Mouse (Mus musculus): ENCODE results near the gene Gm47995. TPM values are rescaled to one million over a fixed set of nuclear protein-coding genes. Genes with fewer than 3 reads are reported as not detected.
"Not testable (repeated sequence)": the region's sequence is repeated elsewhere in the genome, so short reads cannot be mapped to it uniquely, and the experiment has no call there.

Gm47995 gene
- total RNA-seq, 4 experiments from 2014 or later: not detected

- DNase-seq (ENCODE audit: low spot score): not testable (repeated sequence)
These were observed 12.1 kb upstream of the Gm47995 start for GRCm38 (mm10) chr1:151186186-151186585.

- DNase-seq (ENCODE audit: low spot score): not testable (repeated sequence)
These were observed 11.3 kb upstream of the Gm47995 start for GRCm38 (mm10) chr1:151186879-151187424.

- DNase-seq (ENCODE audit: low spot score): no peak
These were observed 9.8 kb upstream of the Gm47995 start for GRCm38 (mm10) chr1:151188469-151188868.

- DNase-seq (ENCODE audit: low spot score): not testable (repeated sequence)
These were observed 6.2 kb upstream of the Gm47995 start, which contains the start of gene Gm8947 for GRCm38 (mm10) chr1:151192075-151192474. Gm8947 (plus strand) TSS chr1:151192376.

- not testable (repeated sequence) for DNase-seq (ENCODE audit: low spot score)
These were observed 5.5 kb upstream of the Gm47995 start for GRCm38 (mm10) chr1:151192739-151193138.

GRCm38 (mm10) chr1:151195986-151196385 lies 2.3 kb upstream of the Gm47995 start:
- DNase-seq (ENCODE audit: low spot score): not testable (repeated sequence)

- not testable (repeated sequence) for DNase-seq (ENCODE audit: low spot score)
These were observed 1.6 kb upstream of the Gm47995 start for GRCm38 (mm10) chr1:151196690-151197089.

- DNase-seq (ENCODE audit: low spot score): not testable (repeated sequence)
These were observed 2.4 kb downstream of the Gm47995 start for GRCm38 (mm10) chr1:151200620-151201019.

- DNase-seq (ENCODE audit: low spot score): not testable (repeated sequence)
These were observed 4.5 kb downstream of the Gm47995 start for GRCm38 (mm10) chr1:151202771-151203170.

GRCm38 (mm10) chr1:151203818-151204217 lies 5.6 kb downstream of the Gm47995 start, which contains the start of gene 3110040M04Rik:
3110040M04Rik (plus strand) TSS chr1:151204121.
- DNase-seq (ENCODE audit: low spot score): not testable (repeated sequence)

GRCm38 (mm10) chr1:151208493-151208892 lies 10.2 kb downstream of the Gm47995 start:
- not testable (repeated sequence) for DNase-seq (ENCODE audit: low spot score)

- not testable (repeated sequence) for DNase-seq (ENCODE audit: low spot score)
These were observed 10.7 kb downstream of the Gm47995 start for GRCm38 (mm10) chr1:151208944-151209343.

- not testable (repeated sequence) for DNase-seq (ENCODE audit: low spot score)
These were observed 11.6 kb downstream of the Gm47995 start, which contains the start of gene Gm47996 for GRCm38 (mm10) chr1:151209824-151210355. Gm47996 (plus strand) TSS chr1:151210131.

- DNase-seq (ENCODE audit: low spot score): not testable (repeated sequence)
These were observed 13.4 kb downstream of the Gm47995 start for GRCm38 (mm10) chr1:151211666-151212065.

- no peak for DNase-seq (ENCODE audit: low spot score)
These were observed 16.6 kb downstream of the Gm47995 start for GRCm38 (mm10) chr1:151214862-151215261.

GRCm38 (mm10) chr1:151215985-151216384 lies 17.7 kb downstream of the Gm47995 start:
- DNase-seq (ENCODE audit: low spot score): no peak

- DNase-seq (ENCODE audit: low spot score): no peak
These were observed 18.2 kb downstream of the Gm47995 start for GRCm38 (mm10) chr1:151216417-151216816.

- no peak for DNase-seq (ENCODE audit: low spot score)
These were observed 20.8 kb downstream of the Gm47995 start for GRCm38 (mm10) chr1:151219045-151219444.

- no peak for DNase-seq (ENCODE audit: low spot score)
These were observed 21.9 kb downstream of the Gm47995 start for GRCm38 (mm10) chr1:151220098-151220497.

GRCm38 (mm10) chr1:151222561-151223267 lies 24.5 kb downstream of the Gm47995 start:
- DNase-seq (ENCODE audit: low spot score): no peak

GRCm38 (mm10) chr1:151223377-151223776 lies 25.1 kb downstream of the Gm47995 start:
- no peak for DNase-seq (ENCODE audit: low spot score)

GRCm38 (mm10) chr1:151224536-151224935 lies 26.3 kb downstream of the Gm47995 start:
- DNase-seq (ENCODE audit: low spot score): no peak

- no peak for DNase-seq (ENCODE audit: low spot score)
These were observed 29.3 kb downstream of the Gm47995 start for GRCm38 (mm10) chr1:151227506-151227905.
